Mouse (Mus musculus): ENCODE results near the gene Plcxd1. TPM values are rescaled to one million over a fixed set of nuclear protein-coding genes. Genes with fewer than 3 reads are reported as not detected.
A peak's percentile ranks its signal among the peaks of the same experiment; 100 is the strongest.
"Not testable (repeated sequence)": the region's sequence is repeated elsewhere in the genome, so short reads cannot be mapped to it uniquely, and the experiment has no call there.

Plcxd1 gene
- polyA plus RNA-seq, 1 experiment from 2014 or later = 0.75 TPM

DNA sequence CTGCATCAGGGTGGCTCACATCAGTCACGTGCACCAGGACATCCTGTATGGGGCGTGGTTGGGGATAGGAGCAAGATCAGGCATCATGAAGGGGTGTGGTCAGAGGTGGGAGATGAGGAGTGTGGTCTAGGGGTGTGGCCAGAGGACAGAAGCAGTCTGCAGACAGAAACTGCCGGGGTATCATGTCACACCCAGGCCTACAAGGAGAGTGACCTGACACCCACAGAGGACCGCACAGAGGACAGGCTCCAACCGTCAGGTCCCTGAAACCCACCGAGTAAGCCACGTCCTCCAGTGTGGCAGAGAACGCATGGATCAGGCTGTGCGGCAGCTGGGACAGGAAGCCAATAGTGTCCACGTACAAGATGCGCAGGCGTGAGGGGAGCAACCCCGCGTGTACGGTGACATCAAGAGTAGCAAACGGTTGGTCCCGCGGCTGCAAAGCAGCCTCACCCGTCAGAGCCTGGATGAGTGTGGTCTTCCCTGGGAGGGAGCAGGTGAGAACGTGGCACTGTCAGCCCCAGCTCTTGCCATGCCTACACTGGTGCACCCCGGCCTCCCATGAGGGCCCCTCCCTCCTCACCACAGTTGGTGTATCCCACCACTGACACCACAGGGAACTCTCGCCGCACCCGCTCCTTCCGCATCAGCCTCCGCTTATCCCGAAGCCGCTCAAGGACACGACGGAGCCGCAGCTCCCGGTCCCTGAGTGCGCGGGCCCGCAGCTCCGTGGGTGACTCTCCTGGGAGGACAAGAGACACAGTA is 5.0 kb downstream of the Plcxd1 start:
- Histone ChIP-seq H3K27me3 (ENCODE audit: control insufficient read depth, insufficient read depth, low read length) (no peaks in the 10 kb centered on the region), H3K4me1 (ENCODE audit: control insufficient read depth, insufficient read depth, low read length) (peaks cover 17% of the 10 kb centered on the region), H3K4me2 (ENCODE audit: low read depth, severe bottlenecking) (no peak overlapping the region), H3K4me3 (ENCODE audit: low read depth, low read length) (no peak overlapping the region), H3K36me3 (ENCODE audit: control insufficient read depth, insufficient read depth, low read length) (peaks cover 29% of the 10 kb centered on the region), H3K27ac (replicated peaks; ENCODE audit: low read depth, low read length) (no peak overlapping the region), H3K9ac (ENCODE audit: low read length) (no peak overlapping the region), H3K9me3 (ENCODE audit: control insufficient read depth, low read length) (no peaks in the 10 kb centered on the region)
- ATAC-seq (ENCODE audit: insufficient number of reproducible peaks, low FRiP score, low TSS enrichment, low read depth) (no peak), DNase-seq (ENCODE audit: low spot score) (no peak)
- WGBS = 96% methylated on average over 35 of the region's 36 CpGs

DNA sequence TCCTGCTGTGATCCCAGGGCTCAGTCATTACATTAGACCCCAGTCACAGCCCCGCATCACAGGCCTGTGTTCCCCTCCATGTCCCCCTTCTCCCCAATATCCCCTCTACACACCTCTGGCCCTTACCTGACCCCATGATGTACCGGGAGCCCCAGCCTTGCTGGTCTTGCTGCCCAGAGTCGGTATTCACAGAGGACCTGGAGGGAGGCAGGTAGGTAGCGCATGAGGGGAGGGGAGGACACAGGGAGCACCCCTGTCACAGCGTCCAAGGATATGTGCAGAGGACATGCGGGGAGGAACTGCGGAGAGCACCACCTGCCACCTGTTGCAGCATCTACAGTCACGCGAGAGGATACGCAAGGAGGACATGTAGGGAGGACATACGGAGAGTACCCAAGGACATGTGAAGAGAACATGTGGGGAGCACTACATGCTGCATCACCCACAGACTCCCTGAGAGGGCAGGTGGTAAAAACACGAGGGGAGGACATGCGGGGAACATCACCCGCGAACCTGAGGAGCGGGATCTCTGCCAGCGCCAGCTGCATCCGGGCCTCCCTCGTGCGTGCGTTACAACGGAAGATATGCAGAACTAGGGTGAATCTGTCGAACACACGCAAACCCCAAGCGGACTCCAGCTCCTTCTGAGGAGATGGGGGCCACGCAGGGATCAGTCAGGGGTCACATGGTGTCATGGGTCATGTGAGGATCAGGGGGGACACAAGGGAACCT is 6.5 kb downstream of the Plcxd1 start:
- Histone ChIP-seq H3K27me3 (ENCODE audit: control insufficient read depth, insufficient read depth, low read length) (no peaks in the 10 kb centered on the region), H3K9ac (ENCODE audit: low read length) (no peak overlapping the region; the same call in 1 of the 2 replicates), H3K4me3 (ENCODE audit: low read depth, low read length) (peak overlapping the region; percentile 56), H3K4me1 (ENCODE audit: control insufficient read depth, insufficient read depth, low read length) (peaks cover 7% of the 10 kb centered on the region), H3K4me2 (ENCODE audit: low read depth, severe bottlenecking) (peak overlapping the region; percentile 85), H3K9me3 (ENCODE audit: control insufficient read depth, low read length) (no peaks in the 10 kb centered on the region), H3K36me3 (ENCODE audit: control insufficient read depth, insufficient read depth, low read length) (peaks cover 29% of the 10 kb centered on the region), H3K27ac (replicated peaks; ENCODE audit: low read depth, low read length) (no peak overlapping the region)
- ATAC-seq (ENCODE audit: insufficient number of reproducible peaks, low FRiP score, low TSS enrichment, low read depth) = no peak
- WGBS = 95% methylated on average over 26 of the region's 26 CpGs
- no peak for DNase-seq (ENCODE audit: low spot score)

DNA sequence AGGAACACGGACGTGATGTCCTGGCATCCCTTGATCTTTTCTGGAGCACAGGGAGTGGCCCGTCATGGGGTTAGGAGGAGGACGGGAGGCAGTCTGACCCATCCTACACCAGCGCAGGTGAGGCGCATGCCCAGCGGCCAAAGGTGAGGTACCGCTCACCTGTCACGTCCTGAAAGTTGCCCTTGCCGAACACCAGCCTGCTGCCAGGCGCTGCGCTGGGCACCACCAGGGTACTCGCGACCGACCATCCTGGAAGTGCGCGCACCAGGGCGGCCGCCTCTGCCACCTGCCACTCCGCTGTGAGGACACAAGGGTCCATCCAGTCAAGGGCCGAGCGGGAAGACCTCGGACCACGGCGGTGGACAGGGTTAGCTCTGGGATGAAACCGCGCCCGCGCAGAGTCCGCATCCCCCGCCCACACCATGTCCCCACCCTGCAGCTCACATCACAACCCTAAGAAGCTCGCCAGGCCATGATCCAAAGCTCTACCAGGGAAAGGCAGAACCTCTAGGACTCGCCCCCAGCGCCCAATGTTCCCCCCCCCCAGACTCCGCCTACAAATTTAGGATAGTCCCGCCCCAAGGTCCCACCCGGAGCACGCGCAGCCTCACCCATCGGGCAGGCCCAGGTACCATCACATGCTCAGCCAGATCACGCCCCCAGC is 7.3 kb downstream of the Plcxd1 start:
- Histone ChIP-seq H3K4me1 (ENCODE audit: control insufficient read depth, insufficient read depth, low read length) (peaks cover 7% of the 10 kb centered on the region), H3K4me2 (ENCODE audit: low read depth, severe bottlenecking) (peak overlapping the region; percentile 85), H3K9ac (ENCODE audit: low read length) (peak overlapping the region; percentile 74), H3K9me3 (ENCODE audit: control insufficient read depth, low read length) (no peaks in the 10 kb centered on the region), H3K27me3 (ENCODE audit: control insufficient read depth, insufficient read depth, low read length) (no peaks in the 10 kb centered on the region), H3K27ac (replicated peaks; ENCODE audit: low read depth, low read length) (peak overlapping the region; percentile 89; the same call in 1 of the 2 replicates), H3K36me3 (ENCODE audit: control insufficient read depth, insufficient read depth, low read length) (peaks cover 29% of the 10 kb centered on the region), H3K4me3 (ENCODE audit: low read depth, low read length) (peak overlapping the region; percentile 56)
- 18% methylated on average over 41 of the region's 41 CpGs for WGBS
- peak; percentile 0; the same call in 1 of the 2 replicates for ATAC-seq (ENCODE audit: insufficient number of reproducible peaks, low FRiP score, low TSS enrichment, low read depth)
- peak; percentile 42 for DNase-seq (ENCODE audit: low spot score)

DNA sequence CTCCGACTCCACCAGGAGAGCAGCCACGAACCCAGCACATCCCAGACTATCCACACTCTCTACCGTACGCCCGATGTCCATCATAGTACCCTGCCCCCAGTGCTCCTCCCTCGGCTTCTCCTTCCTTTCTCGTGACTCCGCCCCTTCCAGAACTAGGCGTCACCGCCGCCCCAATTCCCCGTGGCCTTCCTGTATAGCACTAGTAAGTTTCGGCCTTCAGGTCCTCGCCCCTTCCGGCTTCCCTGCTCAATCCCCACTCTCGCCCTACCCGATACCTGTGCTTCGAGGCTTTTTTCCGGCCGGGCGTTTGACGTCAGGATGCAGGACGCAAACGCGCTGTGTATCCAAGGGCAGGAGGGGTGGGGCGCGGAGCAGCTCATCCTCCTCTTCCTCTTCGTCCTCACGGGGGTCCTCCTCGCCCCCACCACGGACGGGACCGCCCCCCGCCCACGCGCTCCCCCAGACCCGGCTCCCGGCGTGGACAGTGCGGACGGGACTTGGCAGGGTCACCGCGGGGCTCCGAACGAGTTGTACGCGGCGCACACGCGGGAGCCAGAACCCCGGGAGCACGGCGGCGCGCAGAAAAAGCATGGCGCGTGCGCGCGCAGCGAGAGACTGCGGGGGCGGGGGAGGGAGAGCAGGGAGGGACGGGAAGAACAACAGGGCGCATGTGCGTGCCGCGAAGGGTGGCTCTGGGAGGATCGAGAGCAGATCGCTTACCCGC is 8.0 kb downstream of the Plcxd1 start, which contains the start of gene Gtpbp6:
Gene Gtpbp6, minus strand, starts transcription at position 617 of the 724 bp plus-strand sequence.
- peak within 1 kb of the TSS; percentile 89 for H3K27ac ChIP-seq (replicated peaks; ENCODE audit: low read depth, low read length)
- peak within 1 kb of the TSS; percentile 74 for H3K9ac ChIP-seq (ENCODE audit: low read length)
- under 1% methylated on average over 70 of the region's 71 CpGs for WGBS
- H3K9me3 ChIP-seq (ENCODE audit: control insufficient read depth, low read length) = no peaks in the 10 kb centered on the region
- H3K4me1 ChIP-seq (ENCODE audit: control insufficient read depth, insufficient read depth, low read length) = peaks cover 7% of the 10 kb centered on the region
- DNase-seq (ENCODE audit: low spot score) (peak; percentile 93), ATAC-seq (ENCODE audit: insufficient number of reproducible peaks, low FRiP score, low TSS enrichment, low read depth) (peak; percentile 84)
- peaks cover 29% of the 10 kb centered on the region for H3K36me3 ChIP-seq (ENCODE audit: control insufficient read depth, insufficient read depth, low read length)
- peak within 1 kb of the TSS; percentile 85 for H3K4me2 ChIP-seq (ENCODE audit: low read depth, severe bottlenecking)
- H3K27me3 ChIP-seq (ENCODE audit: control insufficient read depth, insufficient read depth, low read length) = no peaks in the 10 kb centered on the region
- H3K4me3 ChIP-seq (ENCODE audit: low read depth, low read length) = peak within 1 kb of the TSS; percentile 56

DNA sequence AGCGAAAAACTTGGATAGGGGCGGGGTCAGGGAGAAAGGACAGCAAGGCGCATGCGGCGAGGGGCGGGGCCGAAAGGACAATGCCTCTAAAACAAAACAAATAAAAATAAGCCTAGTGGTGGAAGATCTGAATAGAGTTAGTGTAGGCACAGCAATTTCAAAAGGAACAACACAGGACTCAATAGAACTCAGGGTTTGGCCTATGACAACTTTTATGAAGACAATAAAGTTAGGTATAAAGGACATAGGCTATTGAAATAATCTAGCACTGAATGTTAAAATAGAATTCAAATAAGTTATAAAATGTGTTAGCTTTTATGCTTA is 8.5 kb downstream of the Plcxd1 start:
- H3K4me3 ChIP-seq (ENCODE audit: low read depth, low read length) = peak overlapping the region; percentile 56
- peaks cover 28% of the 10 kb centered on the region for H3K36me3 ChIP-seq (ENCODE audit: control insufficient read depth, insufficient read depth, low read length)
- H3K4me1 ChIP-seq (ENCODE audit: control insufficient read depth, insufficient read depth, low read length) = peaks cover 7% of the 10 kb centered on the region
- H3K4me2 ChIP-seq (ENCODE audit: low read depth, severe bottlenecking) = peak overlapping the region; percentile 85; the same call in 1 of the 2 replicates
- H3K27ac ChIP-seq (replicated peaks; ENCODE audit: low read depth, low read length) = peak overlapping the region; percentile 89; the same call in 1 of the 2 replicates
- no peak for DNase-seq (ENCODE audit: low spot score)
- no peaks in the 10 kb centered on the region for H3K27me3 ChIP-seq (ENCODE audit: control insufficient read depth, insufficient read depth, low read length)
- 0% methylated on average over 7 of the region's 7 CpGs for WGBS
- no peaks in the 10 kb centered on the region for H3K9me3 ChIP-seq (ENCODE audit: control insufficient read depth, low read length)
- ATAC-seq (ENCODE audit: insufficient number of reproducible peaks, low FRiP score, low TSS enrichment, low read depth) = no peak
- peak overlapping the region; percentile 74; the same call in 1 of the 2 replicates for H3K9ac ChIP-seq (ENCODE audit: low read length)

DNA sequence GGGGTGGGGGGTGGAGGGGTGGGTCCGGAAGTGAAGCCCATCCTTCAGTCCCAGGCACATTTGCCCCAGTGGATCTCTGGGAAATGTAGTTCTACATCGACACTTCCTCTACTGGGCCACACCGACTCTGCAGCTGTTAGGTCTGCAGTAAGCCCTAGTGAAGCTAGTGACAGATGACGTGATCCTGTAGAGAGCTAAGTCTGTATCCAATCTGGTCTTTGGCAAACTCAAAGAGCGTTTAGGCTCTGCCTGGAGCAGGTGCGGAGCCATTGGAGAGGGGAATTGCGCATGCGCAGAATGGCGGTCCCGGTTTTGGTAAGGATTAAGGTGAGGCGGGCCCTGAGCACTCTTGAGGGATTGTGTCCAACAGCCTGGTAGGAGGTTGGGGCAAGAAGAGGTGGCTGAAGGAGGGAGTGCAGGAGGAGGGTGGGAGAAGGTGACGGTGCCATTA is 10.2 kb downstream of the Plcxd1 start, which contains the start of gene Zfp605:
Gene Zfp605, plus strand, starts transcription at position 102 of the 451 bp plus-strand sequence.
- peak; percentile 36 for ATAC-seq (ENCODE audit: insufficient number of reproducible peaks, low FRiP score, low TSS enrichment, low read depth)
- H3K27ac ChIP-seq (replicated peaks; ENCODE audit: low read depth, low read length) = no peak within 1 kb of the TSS
- H3K4me1 ChIP-seq (ENCODE audit: control insufficient read depth, insufficient read depth, low read length) = peaks cover 7% of the 10 kb centered on the region
- H3K4me3 ChIP-seq (ENCODE audit: low read depth, low read length) = peak within 1 kb of the TSS; percentile 48
- peak within 1 kb of the TSS; percentile 62 for H3K4me2 ChIP-seq (ENCODE audit: low read depth, severe bottlenecking)
- peak within 1 kb of the TSS; percentile 49 for H3K9ac ChIP-seq (ENCODE audit: low read length)
- no peaks in the 10 kb centered on the region for H3K9me3 ChIP-seq (ENCODE audit: control insufficient read depth, low read length)
- 1% methylated on average over 12 of the region's 12 CpGs for WGBS
- peak; percentile 90 for DNase-seq (ENCODE audit: low spot score)
- H3K36me3 ChIP-seq (ENCODE audit: control insufficient read depth, insufficient read depth, low read length) = peaks cover 13% of the 10 kb centered on the region
- H3K27me3 ChIP-seq (ENCODE audit: control insufficient read depth, insufficient read depth, low read length) = no peaks in the 10 kb centered on the region

DNA sequence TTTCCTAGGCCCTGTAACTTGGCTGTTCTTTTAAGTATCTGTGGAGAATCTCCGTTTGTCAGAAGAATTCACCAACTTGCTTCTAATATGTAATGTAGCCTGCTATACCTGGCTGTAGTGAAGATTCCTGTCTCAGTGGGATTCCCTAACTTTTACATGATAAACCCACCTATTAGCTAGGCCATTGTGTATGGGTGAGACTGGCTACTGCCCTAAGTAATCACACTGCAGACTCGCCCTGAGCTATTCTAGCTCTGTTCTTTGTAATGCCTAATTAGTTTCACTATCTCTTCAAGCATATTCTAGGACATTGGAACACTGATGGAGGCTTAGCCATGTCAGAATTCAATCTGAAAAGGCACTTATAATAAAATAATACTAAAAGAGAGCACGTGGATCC is 22.6 kb downstream of the Plcxd1 start:
- DNase-seq (ENCODE audit: low spot score); H3K36me3 ChIP-seq (ENCODE audit: control insufficient read depth, insufficient read depth, low read length); ATAC-seq (ENCODE audit: insufficient number of reproducible peaks, low FRiP score, low TSS enrichment, low read depth); H3K27ac ChIP-seq (replicated peaks; ENCODE audit: low read depth, low read length); H3K4me3 ChIP-seq (ENCODE audit: low read depth, low read length); H3K4me2 ChIP-seq (ENCODE audit: low read depth, severe bottlenecking); H3K4me1 ChIP-seq (ENCODE audit: control insufficient read depth, insufficient read depth, low read length); H3K9ac ChIP-seq (ENCODE audit: low read length); H3K27me3 ChIP-seq (ENCODE audit: control insufficient read depth, insufficient read depth, low read length); H3K9me3 ChIP-seq (ENCODE audit: control insufficient read depth, low read length): not testable (repeated sequence)
- WGBS = 87% methylated on average over 3 of the region's 3 CpGs
